Comparison of ENCODE assay signal across 10 mouse cellular contexts in genomic region chr4:47246811-47247210, GRCm38 (mm10). TPM values are rescaled to one million over a fixed set of nuclear protein-coding genes. Genes with fewer than 3 reads are reported as not detected.
DNase-seq lines count a peak whose midpoint lies in the region; ATAC-seq and TF ChIP-seq lines count a peak whose summit lies in the region.
"Had no signal": no experiment of that assay in that cellular context is flagged by ENCODE, and none has a peak within 500 bp of the region (broad histone marks: within the 10 kb centered on the region; RNA-seq: fewer than 3 reads in every experiment).

No protein-coding gene starts in this region.

- peak; percentile 27 for DNase-seq in kidney, adult 2 months
- DNase-seq in kidney, postnatal 25 days, result no peak
- DNase-seq in urinary bladder, adult 18-20 months (ENCODE audit: low spot score in 2 of 2), result no peak
- no peak for DNase-seq in cerebellum, adult 8-10 months
- no peak for DNase-seq in left cerebral cortex, postnatal 10 days (ENCODE audit: extremely low spot score in 1 of 2, low spot score in 2 of 2)
- DNase-seq: adrenal gland, postnatal 25 days; gastrocnemius, postnatal 36 days had no signal

- H3K27me3 ChIP-seq in kidney, adult 2 months (replicated peaks; ENCODE audit: control insufficient read depth, insufficient read depth, low read length), result no peaks in the 10 kb centered on the region

- H3K36me3 ChIP-seq in kidney, adult 2 months (ENCODE audit: control insufficient read depth, insufficient read depth, low read length), result no peaks in the 10 kb centered on the region

- H3K4me3 ChIP-seq in kidney, adult 2 months (ENCODE audit: insufficient read depth, low read depth, low read length), result no peak overlapping the region
- no peak overlapping the region for H3K4me3 ChIP-seq in bone marrow macrophage, adult 2 months (ENCODE audit: insufficient read depth, low read length)

- TF ChIP-seq POLR2A in kidney, adult 2 months (IDR thresholded peaks at IDR 0.05; ENCODE audit: low read depth, low read length), result no peak
- TF ChIP-seq POLR2A in bone marrow macrophage, adult 2 months (IDR thresholded peaks at IDR 0.05; ENCODE audit: borderline replicate concordance, low read depth, low read length), result no peak

- no peaks in the 10 kb centered on the region for H3K4me1 ChIP-seq in kidney, adult 2 months (ENCODE audit: control insufficient read depth, insufficient read depth, low read length)
- H3K4me1 ChIP-seq in bone marrow macrophage, adult 2 months (ENCODE audit: control insufficient read depth, insufficient read depth, low read length), result peaks cover 35% of the 10 kb centered on the region

- H3K27ac ChIP-seq in kidney, adult 2 months (ENCODE audit: insufficient read depth, low read depth, low read length), result no peak overlapping the region
- no peak overlapping the region for H3K27ac ChIP-seq in bone marrow macrophage, adult 2 months (ENCODE audit: insufficient read depth, low read depth, low read length)

- TF ChIP-seq CTCF in kidney, adult 2 months (conservative IDR thresholded peaks at IDR 0.05; ENCODE audit: insufficient read depth, insufficient read length, low read depth, low read length), result peak; percentile 41
- peak; percentile 62; the same call in 1 of the 2 replicates for TF ChIP-seq CTCF in bone marrow macrophage, adult 2 months (IDR thresholded peaks at IDR 0.05; ENCODE audit: low read depth, low read length)

- intact Hi-C loops in left cerebral cortex, postnatal 10 days (cut with DNase I), result loop anchor here (2.0 to 5.0 kb wide), 2 partner anchors 106 to 150 kb away; partner anchors contain the start of gene Tgfbr1

- peak; percentile 38 for ATAC-seq in CD4-positive, CD25-positive, alpha-beta regulatory T cell, adult 4 months
- peak; percentile 41; the same call in 1 of the 2 replicates for ATAC-seq in monocyte, adult 5-6 weeks (replicated peaks; ENCODE audit: insufficient number of reproducible peaks, low FRiP score, low TSS enrichment, poor library complexity, severe bottlenecking)

- 64% methylated on average over 8 of the region's 8 CpGs for WGBS in kidney, adult 2 months

RNA-seq across cellular contexts. Expression of gene Col15a1, which starts 38.9 kb away (rescaled TPM):
- 50.0 and 59.5 TPM in 2 replicates for polyA plus RNA-seq in kidney, adult 2 months (2012; rRNA removed)
- polyA plus RNA-seq in CD4-positive, CD25-positive, alpha-beta regulatory T cell, adult 4 months (2017; shearing (Covaris generic)), result 1 to 10 TPM; 3.2 to 3.9 TPM
- 1.1 and 2.0 TPM in 2 replicates for polyA plus RNA-seq in bone marrow macrophage, adult 2 months (2012; ENCODE audit: insufficient read depth, insufficient read length, missing spikeins)
- 0.38 to 6.7 TPM (median 0.39 TPM) in 3 replicates for total RNA-seq in monocyte, adult 5-6 weeks (2017)
- total RNA-seq in left cerebral cortex, postnatal 10 days (2021), result 10 to 100 TPM; 10.4 to 13.8 TPM

Comparison
In these comparisons a context has a peak if more than half of its experiments do, and no peak if none do; other contexts are left out.
1. RNA of gene Col15a1, which starts 38.9 kb away (polyA plus RNA-seq): 50.0 to 59.5 TPM in kidney, adult 2 months; 3.2 to 3.9 TPM in CD4-positive, CD25-positive, alpha-beta regulatory T cell, adult 4 months and 1.1 to 2.0 TPM in bone marrow macrophage, adult 2 months; every median in the first group is over 10 times any median in the second.